In genomic region chr14:120307356-120307755, GRCm38 (mm10) we compare ENCODE assay signal across 12 mouse cellular contexts. TPM values are rescaled to one million over a fixed set of nuclear protein-coding genes. Genes with fewer than 3 reads are reported as not detected.
DNase-seq lines count a peak whose midpoint lies in the region; ATAC-seq and TF ChIP-seq lines count a peak whose summit lies in the region.
"Had no signal": no experiment of that assay in that cellular context is flagged by ENCODE, and none has a peak within 500 bp of the region (broad histone marks: within the 10 kb centered on the region; RNA-seq: fewer than 3 reads in every experiment).

No protein-coding gene starts in this region.

- peak; percentile 5 for DNase-seq in heart, postnatal 0 days (ENCODE audit: low spot score)
- no peak for DNase-seq in heart, postnatal 4 days
- peak; percentile 25 for DNase-seq in 3T3-L1 (ENCODE audit: low read depth, low spot score)
- peak; percentile 51 for DNase-seq in CD4-positive helper T cell, adult 2 months (ENCODE audit: low read depth, low spot score)
- no peak for DNase-seq in cerebellum, adult 8-10 months
- no peak for DNase-seq in cerebellum, adult 18-20 months
- DNase-seq: cerebellum, postnatal 10 days; liver, postnatal 0 days; right cerebral cortex, postnatal 4 days had no signal

- H3K4me2 ChIP-seq in heart, postnatal 0 days (ENCODE audit: low read depth, low read length) = no peak overlapping the region
- H3K4me2 ChIP-seq: hindbrain, embryonic 12.5 days had no signal

- no peak for ATAC-seq in heart, postnatal 0 days (ENCODE audit: insufficient read depth, low read depth)
- ATAC-seq in inflammation-experienced regulatory T-cells, adult 6 months = peak; percentile 42
- ATAC-seq: liver, postnatal 0 days had no signal

- H3K9ac ChIP-seq in heart, postnatal 0 days (replicated peaks; ENCODE audit: low read depth, low read length) = no peak overlapping the region; the same call in 1 of the 2 replicates
- H3K9ac ChIP-seq: hindbrain, embryonic 12.5 days; liver, postnatal 0 days had no signal

- H3K9me3 ChIP-seq in heart, postnatal 0 days (replicated peaks; ENCODE audit: control insufficient read depth, low read length) = no peaks in the 10 kb centered on the region
- H3K9me3 ChIP-seq: G1E; hindbrain, embryonic 12.5 days had no signal

- H3K36me3 ChIP-seq in heart, postnatal 0 days (replicated peaks; ENCODE audit: control insufficient read depth, insufficient read depth, low read length) = no peaks in the 10 kb centered on the region
- H3K36me3 ChIP-seq: hindbrain, embryonic 12.5 days had no signal

- peaks cover 70% of the 10 kb centered on the region for H3K4me1 ChIP-seq in heart, postnatal 0 days (ENCODE audit: control insufficient read depth, insufficient read depth)

- H3K27me3 ChIP-seq in heart, postnatal 0 days (ENCODE audit: control insufficient read depth, insufficient read depth, low read length) = no peaks in the 10 kb centered on the region
- H3K27me3 ChIP-seq: hindbrain, embryonic 12.5 days had no signal

- no peak overlapping the region for H3K4me3 ChIP-seq in heart, postnatal 0 days (ENCODE audit: low read depth, low read length)
- H3K4me3 ChIP-seq: hindbrain, embryonic 12.5 days had no signal

- no peak for TF ChIP-seq EP300 in heart, postnatal 0 days (IDR thresholded peaks at IDR 0.05; ENCODE audit: low read depth)

- TF ChIP-seq CTCF in heart, postnatal 0 days (IDR thresholded peaks at IDR 0.05; ENCODE audit: low read depth) = no peak

- peak overlapping the region; percentile 69 for H3K27ac ChIP-seq in heart, postnatal 0 days (ENCODE audit: low read depth)
- H3K27ac ChIP-seq: hindbrain, embryonic 12.5 days had no signal

- WGBS in heart, postnatal 0 days = 58% methylated on average over 3 of the region's 3 CpGs

RNA-seq across cellular contexts. Expression of gene Mbnl2, which starts 31.9 kb away (rescaled TPM):
- total RNA-seq in heart, postnatal 0 days (2014; rRNA removed; ENCODE audit: low replicate concordance) = 288 and 337 TPM in 2 replicates
- polyA plus RNA-seq in heart, postnatal 0 days (2015; fragmentation: Nextera tagmentation; extraction: Ambion mirVana) = 136 and 137 TPM in 2 replicates
- 100 to 1,000 TPM; 193 TPM for total RNA-seq in heart, postnatal 4 days (2021)
- 10 to 100 TPM; 42.4 to 57.5 (median 51.7) TPM for polyA plus RNA-seq in inflammation-experienced regulatory T-cells, adult 6 months (2017; shearing (Covaris generic))

Comparison
In these comparisons a context has a peak if more than half of its experiments do, and no peak if none do; other contexts are left out.
1. DNase-seq: peak in heart, postnatal 0 days (single experiment), 3T3-L1 (single experiment) and CD4-positive helper T cell, adult 2 months (single experiment); none in heart, postnatal 4 days (single experiment), cerebellum, adult 8-10 months (single experiment) and cerebellum, adult 18-20 months (0 of 2).